Mouse (Mus musculus) WW6 (cell line): ENCODE measurements around the gene Gm20747.
"Not testable (repeated sequence)": the region's sequence is repeated elsewhere in the genome, so short reads cannot be mapped to it uniquely, and the experiment has no call there.

Experiments
- DNase-seq: peaks from one replicate; pipeline ENCODE4 v3.0.0-alpha.2; 2013; ENCODE audit warnings: low read depth, low spot score

Gm20747 gene

DNA sequence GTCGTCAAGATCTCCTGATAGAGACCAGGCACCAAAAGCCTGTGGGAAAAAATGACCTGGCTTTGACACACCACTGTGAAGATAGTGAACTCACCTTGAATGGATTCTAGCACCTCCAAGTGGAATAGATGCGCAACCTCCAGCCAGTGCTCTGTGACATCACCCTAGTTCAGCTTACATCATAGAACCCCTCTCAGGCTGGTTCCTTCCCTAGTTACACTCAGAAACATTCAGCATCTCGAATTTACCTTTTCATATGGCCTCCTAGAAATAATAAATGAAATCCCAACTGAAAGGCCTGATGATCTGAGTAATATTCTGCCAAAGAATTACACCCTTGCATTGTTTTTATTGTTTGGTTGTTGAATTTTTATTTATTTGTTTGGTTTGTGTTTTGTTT lies at the start of gene Gm20747:
Gm20747 (minus strand) TSS at position 101 of the 400 bp plus-strand sequence.
- not testable (repeated sequence) for DNase-seq
